Mouse (Mus musculus) gastrocnemius, adult 8-10 months (tissue): ENCODE data around the gene Grifin. TPM values are rescaled to one million over a fixed set of nuclear protein-coding genes. Genes with fewer than 3 reads are reported as not detected.

Source experiments
- DNase-seq, 2 experiments: peaks; one replicate each; pipeline ENCODE4 v3.0.0; 2022; ENCODE audit warnings: low spot score in 2 of 2
- total RNA-seq, 4 experiments: library from RNA; stranded (reverse); gene quantifications; 2 replicates each; pipeline ENCODE4 v1.2.4; 2022

The Grifin gene
- total RNA-seq, 4 experiments from 2014 or later = not detected

DNA sequence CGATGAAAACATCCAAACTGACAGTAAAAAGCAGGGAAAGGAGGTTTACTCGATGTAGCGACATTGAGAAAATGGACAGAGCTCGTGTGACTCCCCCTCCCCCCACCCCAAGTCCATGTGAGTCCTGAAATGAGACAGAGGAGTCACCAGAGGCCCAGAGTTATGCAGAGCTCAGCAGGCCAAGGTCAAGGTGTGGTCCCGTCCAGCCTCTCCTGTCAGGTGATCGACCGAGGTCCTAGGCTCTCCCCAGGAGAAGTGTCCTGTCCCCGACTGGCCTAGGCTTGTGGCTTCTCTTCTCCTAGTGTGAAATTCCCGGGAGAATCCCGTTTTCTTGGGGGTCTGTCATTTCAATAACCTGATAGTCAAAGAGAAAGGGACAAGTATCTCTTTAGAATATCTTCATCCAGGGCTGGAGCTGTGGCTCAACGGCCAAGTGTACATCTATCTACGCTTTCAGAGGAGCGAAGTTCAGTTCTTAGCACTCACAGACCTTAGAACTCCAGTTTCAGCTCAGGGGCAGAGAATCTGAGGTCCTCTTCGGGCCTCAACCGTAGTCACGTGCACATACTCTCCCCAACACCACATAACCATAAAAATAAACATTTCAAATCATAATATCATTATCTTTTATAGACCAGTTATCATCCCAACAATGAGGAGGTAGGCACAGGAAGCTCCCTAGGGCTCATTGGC, 24.4 kb upstream of the Grifin start:
- DNase-seq = no peak

DNA sequence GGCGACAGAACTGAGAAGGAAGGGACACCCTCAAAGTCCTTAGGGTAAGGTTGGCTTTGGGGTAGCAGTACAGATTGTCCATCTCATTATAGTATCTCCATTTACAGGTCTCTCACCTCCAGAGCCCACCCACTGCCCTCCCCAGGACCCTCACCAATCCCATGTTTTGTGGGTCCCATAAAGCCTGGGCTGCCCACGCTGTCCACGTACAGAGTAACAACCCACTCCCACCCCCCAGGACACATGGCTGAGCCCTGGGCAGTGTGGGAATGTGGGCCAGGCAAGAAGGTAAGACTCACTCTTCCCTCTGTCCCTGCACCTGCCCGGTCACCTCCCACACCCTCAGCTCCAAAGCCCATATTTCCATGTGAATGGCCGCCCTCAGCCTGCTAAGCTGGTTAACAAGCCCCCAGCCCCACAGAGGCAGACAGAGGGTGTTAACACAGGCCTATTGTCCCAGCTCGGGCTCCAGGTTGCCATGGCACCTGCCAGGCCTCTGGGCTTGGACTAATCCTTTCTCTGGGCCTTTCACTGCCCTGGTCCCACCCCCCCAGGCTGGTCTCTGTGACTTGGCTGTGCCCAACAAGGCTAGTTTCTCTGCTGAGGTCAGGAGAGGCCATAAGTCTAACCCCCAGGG, 19.0 kb upstream of the Grifin start:
- no peak for DNase-seq

DNA sequence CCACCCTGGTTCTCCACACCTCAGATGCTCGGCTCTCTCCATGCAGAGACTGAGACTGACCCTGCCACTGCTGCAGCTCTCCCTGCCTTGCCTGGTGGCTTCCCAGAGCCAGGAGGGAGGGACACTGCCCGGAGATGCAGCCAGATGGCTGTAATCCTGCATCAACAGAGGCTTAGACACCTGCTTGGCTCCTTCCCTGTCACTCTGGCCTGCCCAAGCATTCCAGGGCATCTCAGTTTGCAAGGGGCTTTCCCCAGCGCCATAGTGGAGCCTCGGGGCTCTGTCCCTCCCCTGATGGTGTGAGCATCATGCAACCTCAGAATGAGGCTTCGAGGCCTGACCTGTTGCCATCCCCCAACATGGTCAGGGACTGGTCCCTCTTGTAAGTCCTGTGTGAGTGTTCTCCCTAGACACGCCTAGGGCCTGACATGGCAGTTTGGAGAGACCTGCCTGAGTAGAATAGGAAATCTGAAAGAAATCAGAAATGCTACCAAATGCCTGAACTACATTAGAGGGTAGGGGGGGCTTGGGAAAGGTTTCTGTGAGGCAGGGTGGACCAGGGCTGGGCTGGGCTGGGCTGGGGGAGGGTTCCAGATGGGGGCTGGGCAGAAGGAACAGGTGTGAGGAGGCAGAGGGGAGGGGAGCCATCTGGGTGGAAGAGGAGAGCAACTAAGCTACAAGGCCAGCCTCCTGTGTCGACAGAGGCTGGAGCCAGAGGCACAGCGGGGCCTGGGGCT, 18.3 kb upstream of the Grifin start:
- DNase-seq = peak in 1 of 2 experiments; percentile 58

GRCm38 (mm10) chr5:140581569-140581968, 16.7 kb upstream of the Grifin start:
- DNase-seq = no peak

GRCm38 (mm10) chr5:140579771-140580170, 14.9 kb upstream of the Grifin start:
- no peak for DNase-seq

- DNase-seq = no peak
Observed at GRCm38 (mm10) chr5:140579221-140579620, 14.3 kb upstream of the Grifin start.

DNA sequence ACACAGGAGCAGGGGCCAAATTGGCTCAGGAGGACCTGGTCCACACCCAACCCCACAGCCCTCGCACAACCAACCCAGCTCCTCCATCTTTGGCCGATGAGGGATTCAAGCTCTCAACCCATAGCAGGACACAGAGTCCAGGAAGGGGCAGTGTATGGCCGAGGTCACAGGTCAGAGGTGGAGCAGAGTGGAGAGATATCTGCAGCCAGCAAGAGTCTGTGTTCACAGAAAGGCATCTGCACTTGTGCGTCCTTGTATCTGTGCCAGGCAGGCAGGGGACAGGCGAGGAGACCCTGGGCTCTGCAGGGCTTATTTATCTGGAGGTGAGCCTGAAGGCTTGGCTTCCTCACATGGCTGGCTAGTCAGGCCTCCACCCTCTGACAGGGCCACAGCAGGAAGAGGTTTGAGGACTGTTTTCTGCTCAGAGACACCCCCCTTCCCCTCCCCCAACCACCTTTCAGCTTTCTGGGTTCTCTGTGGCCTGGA, 10.6 kb upstream of the Grifin start:
- peak; percentile 21 to 44 for DNase-seq

DNA sequence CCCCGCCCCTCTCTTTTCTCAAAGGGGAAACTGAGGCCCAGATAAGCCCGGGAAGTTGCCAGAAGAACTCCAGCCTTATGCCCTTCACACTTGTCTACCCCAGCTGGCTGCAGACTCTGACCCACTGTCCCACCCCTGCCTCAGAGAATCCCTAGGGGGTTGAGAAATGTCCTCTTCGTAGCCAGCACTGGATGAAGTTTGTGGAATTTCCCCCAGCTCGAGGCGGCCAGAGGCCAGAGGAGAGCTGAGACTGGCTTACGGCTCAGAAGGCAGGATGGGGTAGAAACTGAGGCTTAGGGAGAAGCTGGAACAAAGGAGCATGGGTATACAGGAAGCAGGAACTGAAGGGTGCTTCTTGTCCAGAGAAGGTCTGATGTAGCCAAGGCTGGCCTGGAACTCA, 7.7 kb upstream of the Grifin start:
- peak; percentile 48 to 59 for DNase-seq

GRCm38 (mm10) chr5:140571673-140572072, 6.8 kb upstream of the Grifin start:
- DNase-seq = peak; percentile 86 to 89

- no peak for DNase-seq
Observed at GRCm38 (mm10) chr5:140571201-140571600, 6.3 kb upstream of the Grifin start.

GRCm38 (mm10) chr5:140570223-140570870, 5.5 kb upstream of the Grifin start:
- no peak for DNase-seq

GRCm38 (mm10) chr5:140569032-140569595, 4.2 kb upstream of the Grifin start:
- no peak for DNase-seq

DNA sequence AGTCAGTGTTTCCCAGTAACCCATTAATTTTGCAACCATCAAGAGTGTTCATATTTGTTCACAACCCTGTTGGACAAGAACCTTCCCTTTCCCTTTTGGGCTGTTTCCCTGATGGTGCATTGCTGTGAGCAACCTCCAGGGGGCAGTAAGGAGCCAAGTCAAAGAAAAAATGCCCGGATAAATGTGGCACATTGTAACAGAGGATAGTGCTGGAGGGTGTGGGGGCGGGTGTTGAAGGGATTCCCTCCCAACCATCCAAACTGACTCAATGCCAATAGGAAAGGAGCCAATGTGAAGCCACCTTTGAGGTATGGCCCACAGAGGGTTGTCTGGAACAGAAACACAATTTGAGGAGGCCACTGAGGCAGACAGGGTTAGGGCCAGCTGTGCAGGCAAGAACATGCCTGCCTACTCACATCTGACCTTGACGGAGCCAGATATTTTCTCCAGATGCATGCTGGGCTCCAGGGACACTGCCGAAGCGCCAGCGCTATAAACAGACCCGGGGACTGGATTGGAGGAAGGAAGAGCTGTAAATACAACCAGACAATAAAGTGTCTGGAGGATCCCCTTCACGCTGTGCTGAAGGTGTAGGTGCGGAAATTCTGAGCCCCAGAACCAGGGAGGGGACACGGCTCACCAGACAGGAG, 3.6 kb upstream of the Grifin start:
- peak; percentile 26 to 40 for DNase-seq

- DNase-seq = no peak
Observed at GRCm38 (mm10) chr5:140567751-140568150, 2.9 kb upstream of the Grifin start.

- peak; percentile 45 to 58 for DNase-seq
Observed at GRCm38 (mm10) chr5:140567321-140567720, 2.5 kb upstream of the Grifin start.

- DNase-seq = no peak
Observed at GRCm38 (mm10) chr5:140566271-140566670, 1.4 kb upstream of the Grifin start.

GRCm38 (mm10) chr5:140565856-140566255, 985 bp upstream of the Grifin start:
- DNase-seq = peak in 1 of 2 experiments; percentile 29

- DNase-seq = peak; percentile 46 to 67
Observed at GRCm38 (mm10) chr5:140565451-140565850, 580 bp upstream of the Grifin start.

DNA sequence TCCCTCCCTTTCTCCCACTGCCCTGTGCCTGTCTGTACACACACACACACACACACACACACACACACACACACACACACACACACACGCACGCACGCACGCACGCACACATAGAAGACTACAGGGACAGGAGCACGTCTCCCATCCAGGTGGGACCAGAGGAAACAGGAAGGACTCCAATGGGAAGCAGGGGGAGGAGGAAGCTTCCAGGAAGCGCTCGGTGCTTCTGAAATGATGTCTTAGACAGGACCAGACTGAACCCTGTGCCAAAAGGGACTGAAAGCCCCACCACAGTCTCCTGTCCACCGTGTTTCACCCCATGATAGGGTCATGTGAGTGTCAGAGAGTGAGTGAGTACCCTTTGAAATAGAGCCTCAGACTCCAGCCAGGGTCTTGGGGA, 2.3 kb downstream of the Grifin start:
- DNase-seq = no peak

GRCm38 (mm10) chr5:140556859-140557258, 8.0 kb downstream of the Grifin start:
- no peak for DNase-seq

DNA sequence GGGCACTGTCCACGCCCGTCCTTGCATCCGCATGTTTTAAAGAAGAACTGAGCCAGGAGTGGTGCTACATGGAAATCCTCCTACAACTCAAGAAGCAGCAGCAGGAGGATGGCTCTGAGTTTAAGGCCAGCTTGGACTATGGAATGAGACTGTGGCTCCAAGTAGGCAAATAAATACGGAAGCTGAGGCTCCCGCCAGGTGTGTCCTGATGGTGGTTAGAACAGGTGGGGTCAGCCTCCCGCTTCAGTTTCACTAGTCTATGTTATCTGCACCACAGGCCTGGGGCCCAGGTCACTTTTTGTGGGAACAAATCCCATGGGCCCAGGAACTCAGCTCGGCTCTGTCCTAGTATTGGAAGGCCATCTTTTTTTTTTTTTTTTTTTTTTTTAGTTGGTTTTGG, 11.2 kb downstream of the Grifin start:
- DNase-seq = no peak
